Mouse (Mus musculus) cortical plate, adult 2 months (tissue): ENCODE results near the gene Ninj2.

Experiments used
- CTCF ChIP-seq: fragments of 200-500 bp; IDR thresholded peaks from 2 replicates; pipeline ENCODE4 v1.5.1; 2011; ENCODE audit warnings: mild to moderate bottlenecking, control low read depth, low read length; ENCODE audit not compliant: insufficient read depth; ENCODE audit errors: extremely low read depth
- POLR2A ChIP-seq: fragments of 200-500 bp; IDR thresholded peaks from 2 replicates; pipeline ENCODE4 v1.6.1; 2011; ENCODE audit warnings: mild to moderate bottlenecking, low read length, control low read depth; ENCODE audit not compliant: insufficient read depth; ENCODE audit errors: extremely low read depth

GRCm38 (mm10) chr6:120126456-120126855 lies 33.3 kb downstream of the Ninj2 start:
- TF ChIP-seq CTCF (no peak), POLR2A (no peak)
